25 mouse cellular contexts compared by ENCODE assay signal in genomic region chr8:106640212-106640611, GRCm38 (mm10). TPM values are rescaled to one million over a fixed set of nuclear protein-coding genes. Genes with fewer than 3 reads are reported as not detected.
DNase-seq lines count a peak whose midpoint lies in the region; ATAC-seq and TF ChIP-seq lines count a peak whose summit lies in the region.
"Had no signal": no experiment of that assay in that cellular context is flagged by ENCODE, and none has a peak within 500 bp of the region (broad histone marks: within the 10 kb centered on the region; RNA-seq: fewer than 3 reads in every experiment).

No protein-coding gene starts in this region.

- 66% methylated on average over 7 of the region's 7 CpGs for WGBS in lung, embryonic 16.5 days
- 67% methylated on average over 7 of the region's 7 CpGs for WGBS in stomach, postnatal 0 days
- 76% methylated on average over 7 of the region's 7 CpGs for WGBS in intestine, postnatal 0 days

- no peak overlapping the region for H3K4me3 ChIP-seq in lung, embryonic 16.5 days (ENCODE audit: low read length)
- peak overlapping the region in 1 of 2 experiments; percentile 9; a peak in 1 of 4 replicates for H3K4me3 ChIP-seq in ES-E14 (ENCODE audit: insufficient read depth in 1 of 2, low read depth in 1 of 2, low read length in 2 of 2, poor library complexity in 1 of 2, severe bottlenecking in 1 of 2)
- H3K4me3 ChIP-seq in stomach, postnatal 0 days (ENCODE audit: low read depth, low read length), result no peak overlapping the region
- H3K4me3 ChIP-seq in intestine, postnatal 0 days (ENCODE audit: low read depth, low read length), result no peak overlapping the region
- H3K4me3 ChIP-seq: forebrain, embryonic 10.5 days; forebrain, embryonic 13.5 days; heart, adult 2 months; heart, embryonic 10.5 days; heart, embryonic 13.5 days had no signal

- in situ Hi-C loops in ES-E14 (cut with MboI; ENCODE audit: low sequenced_read_pairs in 2 of 2, unreplicated experiment in 2 of 2), result no loop called here

- H3K36me3 ChIP-seq in lung, embryonic 16.5 days (ENCODE audit: control insufficient read depth, insufficient read depth, low read length), result no peaks in the 10 kb centered on the region
- peaks cover 6% of the 10 kb centered on the region; the same call in 1 of the 2 replicates for H3K36me3 ChIP-seq in ES-E14 (ENCODE audit: control insufficient read depth, insufficient read depth, low read length, poor library complexity, severe bottlenecking)
- H3K36me3 ChIP-seq in stomach, postnatal 0 days (ENCODE audit: control insufficient read depth, insufficient read depth, low read length), result no peaks in the 10 kb centered on the region
- no peaks in the 10 kb centered on the region for H3K36me3 ChIP-seq in intestine, postnatal 0 days (ENCODE audit: control insufficient read depth, insufficient read depth)
- H3K36me3 ChIP-seq: forebrain, embryonic 10.5 days; heart, embryonic 10.5 days; heart, embryonic 13.5 days had no signal

- H3K9ac ChIP-seq in lung, embryonic 16.5 days (ENCODE audit: low read length), result no peak overlapping the region
- H3K9ac ChIP-seq in ES-E14 (ENCODE audit: insufficient read depth, low read depth, low read length, poor library complexity, severe bottlenecking), result 0 out of 2 replicates have a peak overlapping the region, but pooled peaks have one; percentile 1
- no peak overlapping the region for H3K9ac ChIP-seq in stomach, postnatal 0 days (ENCODE audit: low read length)
- H3K9ac ChIP-seq in intestine, postnatal 0 days (ENCODE audit: low read depth, low read length), result no peak overlapping the region
- H3K9ac ChIP-seq: forebrain, embryonic 13.5 days; heart, embryonic 13.5 days; hindbrain, embryonic 14.5 days had no signal

- H3K4me2 ChIP-seq in lung, embryonic 16.5 days (ENCODE audit: low read depth, low read length), result no peak overlapping the region
- no peak overlapping the region for H3K4me2 ChIP-seq in stomach, postnatal 0 days (replicated peaks; ENCODE audit: low read depth)
- no peak overlapping the region for H3K4me2 ChIP-seq in intestine, postnatal 0 days (replicated peaks; ENCODE audit: low read depth)
- H3K4me2 ChIP-seq: forebrain, embryonic 13.5 days; heart, embryonic 13.5 days; hindbrain, embryonic 14.5 days had no signal

- H3K27ac ChIP-seq in lung, embryonic 16.5 days (ENCODE audit: low read length), result peak overlapping the region; percentile 55
- H3K27ac ChIP-seq in ES-E14 (ENCODE audit: insufficient read depth, low read depth, low read length, poor library complexity, severe bottlenecking), result no peak overlapping the region
- peak overlapping the region; percentile 35; the same call in 1 of the 2 replicates for H3K27ac ChIP-seq in stomach, postnatal 0 days (replicated peaks)
- no peak overlapping the region for H3K27ac ChIP-seq in intestine, postnatal 0 days (ENCODE audit: low read depth, low read length)
- H3K27ac ChIP-seq: forebrain, embryonic 10.5 days; forebrain, embryonic 13.5 days; heart, adult 2 months; heart, embryonic 10.5 days; heart, embryonic 13.5 days; hindbrain, embryonic 14.5 days; hindbrain, postnatal 0 days had no signal

- H3K9me3 ChIP-seq in lung, embryonic 16.5 days (ENCODE audit: control insufficient read depth, low read length), result no peaks in the 10 kb centered on the region
- no peaks in the 10 kb centered on the region for H3K9me3 ChIP-seq in ES-E14 (ENCODE audit: control insufficient read depth, insufficient read depth, low read depth, low read length)
- H3K9me3 ChIP-seq in stomach, postnatal 0 days (ENCODE audit: control insufficient read depth, low read length), result no peaks in the 10 kb centered on the region
- H3K9me3 ChIP-seq in intestine, postnatal 0 days (ENCODE audit: control insufficient read depth), result no peaks in the 10 kb centered on the region
- H3K9me3 ChIP-seq: forebrain, embryonic 10.5 days; forebrain, embryonic 13.5 days; heart, embryonic 10.5 days; heart, embryonic 13.5 days had no signal

- no peak for ATAC-seq in lung, embryonic 16.5 days (ENCODE audit: low read depth)
- no peak for ATAC-seq in stomach, postnatal 0 days (ENCODE audit: low FRiP score, low TSS enrichment)
- ATAC-seq in intestine, postnatal 0 days, result no peak
- ATAC-seq: CD4-positive, CD25-positive, alpha-beta regulatory T cell, adult 4 months; forebrain, embryonic 13.5 days; forebrain, embryonic 16.5 days; hindbrain, postnatal 0 days; inflammation-experienced regulatory T-cells, adult 6 months had no signal

- no peaks in the 10 kb centered on the region for H3K27me3 ChIP-seq in lung, embryonic 16.5 days (ENCODE audit: control insufficient read depth, insufficient read depth, low read depth, low read length)
- H3K27me3 ChIP-seq in stomach, postnatal 0 days (ENCODE audit: control insufficient read depth, insufficient read depth, low read length), result no peaks in the 10 kb centered on the region
- no peaks in the 10 kb centered on the region for H3K27me3 ChIP-seq in intestine, postnatal 0 days (replicated peaks; ENCODE audit: control insufficient read depth, insufficient read depth, low read length)
- H3K27me3 ChIP-seq: forebrain, embryonic 13.5 days; heart, embryonic 13.5 days had no signal

- no peak for DNase-seq in lung, postnatal 36 days
- no peak for DNase-seq in ES-E14 (ENCODE audit: low read depth, low spot score)
- no peak for DNase-seq in stomach, postnatal 0 days (ENCODE audit: low spot score)
- DNase-seq in neural tube, embryonic 10.5 days (ENCODE audit: extremely low spot score, low spot score), result no peak
- DNase-seq: adrenal gland, postnatal 14 days; cerebellum, adult 11-12 months; cerebellum, adult 8-10 months; cerebellum, postnatal 14 days; gastrocnemius, postnatal 10 days; gastrocnemius, postnatal 36 days; heart, adult 2 months; heart, postnatal 14 days; heart, postnatal 4 days had no signal

- no peak for TF ChIP-seq CTCF in stomach, postnatal 0 days (IDR thresholded peaks at IDR 0.05; ENCODE audit: low read depth)
- TF ChIP-seq CTCF in intestine, postnatal 0 days (IDR thresholded peaks at IDR 0.05; ENCODE audit: low read depth), result no peak

- no peak for TF ChIP-seq EP300 in stomach, postnatal 0 days (optimal IDR thresholded peaks at IDR 0.05)

- H3K4me1 ChIP-seq in lung, embryonic 16.5 days (replicated peaks; ENCODE audit: control insufficient read depth, insufficient read depth, low read length), result peaks cover 32% of the 10 kb centered on the region
- peaks cover 37 to 51% of the 10 kb centered on the region in 2 experiments for H3K4me1 ChIP-seq in ES-E14 (ENCODE audit: control insufficient read depth in 2 of 2, insufficient read depth in 2 of 2, low read length in 2 of 2, poor library complexity in 1 of 2)
- H3K4me1 ChIP-seq in stomach, postnatal 0 days (replicated peaks; ENCODE audit: control insufficient read depth, insufficient read depth), result peaks cover 5% of the 10 kb centered on the region; the same call in 1 of the 2 replicates
- no peaks in the 10 kb centered on the region for H3K4me1 ChIP-seq in intestine, postnatal 0 days (replicated peaks; ENCODE audit: control insufficient read depth, insufficient read depth, low read length)
- H3K4me1 ChIP-seq: heart, embryonic 13.5 days had no signal

TF ChIP-seq in ES-E14, 5 proteins besides CTCF, POLR2A, EP300 and RAD21:
- TF ChIP-seq ZNF384 (IDR thresholded peaks at IDR 0.05; ENCODE audit: low read depth, low read length) (no peak), ZC3H11A (IDR thresholded peaks at IDR 0.05; ENCODE audit: borderline replicate concordance, low read depth, low read length) (no peak), MAFK (IDR thresholded peaks at IDR 0.05; ENCODE audit: insufficient read depth, low read depth, low read length) (peak; percentile 76), HCFC1 (IDR thresholded peaks at IDR 0.05; ENCODE audit: borderline replicate concordance, insufficient read depth, low read length) (no peak)

RNA-seq across cellular contexts. Expression of gene Cdh1, which starts 37.1 kb away (rescaled TPM):
- polyA plus RNA-seq in lung, embryonic 16.5 days (2015; fragmentation: Nextera tagmentation; extraction: Ambion mirVana), result 157 and 162 TPM in 2 replicates
- 254 and 424 TPM in 2 replicates for total RNA-seq in ES-E14 (2012; rRNA removed)
- polyA plus RNA-seq in stomach, postnatal 0 days (2015; fragmentation: Nextera tagmentation; extraction: Ambion mirVana), result 118 and 131 TPM in 2 replicates
- 82.1 and 88.1 TPM in 2 replicates for polyA plus RNA-seq in intestine, postnatal 0 days (2015; fragmentation: Nextera tagmentation; extraction: Ambion mirVana)
- total RNA-seq: heart, adult 2 months; MEL had no signal

RNA-seq across cellular contexts. Expression of gene Tango6, which starts 42.7 kb away (rescaled TPM):
- 10.2 and 10.5 TPM in 2 replicates for polyA plus RNA-seq in lung, embryonic 16.5 days (2015; fragmentation: Nextera tagmentation; extraction: Ambion mirVana)
- total RNA-seq in ES-E14 (2012; rRNA removed), result 13.6 and 16.5 TPM in 2 replicates
- 3.0 and 3.1 TPM in 2 replicates for polyA plus RNA-seq in stomach, postnatal 0 days (2015; fragmentation: Nextera tagmentation; extraction: Ambion mirVana)
- polyA plus RNA-seq in intestine, postnatal 0 days (2015; fragmentation: Nextera tagmentation; extraction: Ambion mirVana), result 1.7 and 1.9 TPM in 2 replicates

Comparison
In these comparisons a context has a peak if more than half of its experiments do, and no peak if none do; other contexts are left out.
1. H3K27ac ChIP-seq: peak in lung, embryonic 16.5 days (single experiment) and stomach, postnatal 0 days (single experiment); none in ES-E14 (single experiment) and intestine, postnatal 0 days (single experiment).